Mouse (Mus musculus): Measurements from ENCODE around the gene Adamts17. TPM values are rescaled to one million over a fixed set of nuclear protein-coding genes. Genes with fewer than 3 reads are reported as not detected.

The Adamts17 gene
- total RNA-seq, 2 experiments from 2014 or later = 9.8 to 15.0 TPM

DNA sequence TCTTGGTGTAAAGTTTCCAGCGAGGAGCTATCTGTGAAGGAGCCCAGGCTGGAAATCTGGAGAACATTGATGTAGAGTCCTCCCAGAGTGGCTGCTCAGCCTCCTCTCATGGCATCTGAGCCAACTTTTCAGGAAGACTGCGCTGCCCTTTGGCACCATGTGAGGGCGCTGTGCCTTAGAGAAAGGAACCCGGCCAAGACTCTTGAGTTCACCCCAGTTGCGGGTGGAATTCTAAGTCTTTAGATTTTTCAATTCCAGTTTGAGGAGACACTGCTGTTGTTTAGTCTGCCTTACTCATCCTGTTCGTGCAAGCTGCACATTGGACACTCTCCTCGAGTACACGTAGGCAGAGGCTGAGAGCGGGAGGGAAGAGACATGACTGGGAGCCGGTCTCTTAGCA is 2.5 kb downstream of the Adamts17 start:
- peak; percentile 88 to 92 for DNase-seq (ENCODE audit: low spot score in 2 of 2)

- DNase-seq (ENCODE audit: low spot score in 2 of 2) = no peak
Observed at GRCm38 (mm10) chr7:66843846-66844245, 4.3 kb downstream of the Adamts17 start.

DNA sequence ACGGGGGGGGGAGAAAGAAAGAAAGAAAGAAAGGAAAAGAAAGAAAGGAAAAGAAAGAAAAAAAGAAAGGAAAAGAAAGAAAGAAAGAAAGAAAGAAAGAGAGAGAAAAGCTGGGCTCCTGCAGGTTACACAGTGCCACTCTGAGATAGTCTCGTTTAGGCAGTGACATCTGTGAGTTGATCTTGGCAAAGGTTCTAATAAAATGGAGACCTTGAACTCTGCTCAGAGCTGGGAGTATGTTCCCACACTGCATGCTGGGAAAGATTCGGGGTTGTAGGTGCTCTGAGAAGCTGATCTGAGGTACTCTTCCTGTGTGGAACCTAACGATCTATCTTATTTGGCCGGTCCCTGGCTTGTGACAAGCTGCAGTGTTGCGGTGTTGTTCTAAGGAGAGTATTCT is 7.0 kb downstream of the Adamts17 start:
- no peak for DNase-seq (ENCODE audit: low spot score in 2 of 2)

GRCm38 (mm10) chr7:66847299-66847698 is 7.8 kb downstream of the Adamts17 start:
- no peak for DNase-seq (ENCODE audit: low spot score in 2 of 2)

DNA sequence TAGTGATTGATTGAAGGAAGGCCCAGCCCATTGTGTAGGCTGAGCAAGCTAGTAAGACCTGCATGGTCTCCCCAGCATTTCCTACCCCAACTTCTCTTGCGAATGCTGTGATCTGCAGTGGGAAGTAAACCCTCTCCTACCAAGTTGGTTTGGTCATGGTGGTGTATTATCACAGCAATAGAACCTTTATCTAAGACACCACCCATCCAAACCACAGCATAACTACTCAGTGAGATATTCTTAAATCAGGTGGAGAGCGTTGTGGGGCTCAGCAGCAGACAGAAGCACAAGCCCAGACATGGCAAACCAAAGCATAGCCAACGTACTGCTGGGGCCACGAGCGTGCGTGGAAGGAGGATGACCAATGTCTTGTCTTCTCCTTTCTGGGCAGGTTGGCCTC is 9.8 kb downstream of the Adamts17 start:
- DNase-seq (ENCODE audit: low spot score in 2 of 2) = no peak

- no peak for DNase-seq (ENCODE audit: low spot score in 2 of 2)
Observed at GRCm38 (mm10) chr7:66852164-66852563, 12.6 kb downstream of the Adamts17 start.

GRCm38 (mm10) chr7:66857610-66858009 is 18.1 kb downstream of the Adamts17 start:
- no peak for DNase-seq (ENCODE audit: low spot score in 2 of 2)

- no peak for DNase-seq (ENCODE audit: low spot score in 2 of 2)
Observed at GRCm38 (mm10) chr7:66858247-66859075, 18.9 kb downstream of the Adamts17 start.

DNA sequence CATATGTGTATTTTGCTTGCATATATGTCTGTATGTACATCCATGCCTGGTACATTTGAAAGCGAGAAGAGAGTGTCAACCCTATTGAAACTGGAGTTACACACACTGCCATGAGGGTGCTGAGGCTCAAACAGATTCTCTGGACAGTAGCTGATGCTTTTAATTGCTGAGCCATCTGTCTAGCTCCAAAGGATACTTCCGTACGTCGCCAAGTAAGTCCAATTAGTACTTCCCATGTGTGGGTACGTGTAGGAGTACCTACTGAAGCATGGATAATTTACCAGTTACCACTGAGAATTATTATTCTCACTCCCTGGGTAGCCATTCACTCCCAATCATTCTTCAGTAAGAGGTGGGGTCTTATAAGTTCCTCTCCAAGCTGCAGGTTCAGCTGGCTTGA is 19.7 kb downstream of the Adamts17 start:
- DNase-seq (ENCODE audit: low spot score in 2 of 2) = no peak

GRCm38 (mm10) chr7:66866944-66867718 is 27.6 kb downstream of the Adamts17 start:
- DNase-seq (ENCODE audit: low spot score in 2 of 2) = peak; percentile 32 to 64

DNA sequence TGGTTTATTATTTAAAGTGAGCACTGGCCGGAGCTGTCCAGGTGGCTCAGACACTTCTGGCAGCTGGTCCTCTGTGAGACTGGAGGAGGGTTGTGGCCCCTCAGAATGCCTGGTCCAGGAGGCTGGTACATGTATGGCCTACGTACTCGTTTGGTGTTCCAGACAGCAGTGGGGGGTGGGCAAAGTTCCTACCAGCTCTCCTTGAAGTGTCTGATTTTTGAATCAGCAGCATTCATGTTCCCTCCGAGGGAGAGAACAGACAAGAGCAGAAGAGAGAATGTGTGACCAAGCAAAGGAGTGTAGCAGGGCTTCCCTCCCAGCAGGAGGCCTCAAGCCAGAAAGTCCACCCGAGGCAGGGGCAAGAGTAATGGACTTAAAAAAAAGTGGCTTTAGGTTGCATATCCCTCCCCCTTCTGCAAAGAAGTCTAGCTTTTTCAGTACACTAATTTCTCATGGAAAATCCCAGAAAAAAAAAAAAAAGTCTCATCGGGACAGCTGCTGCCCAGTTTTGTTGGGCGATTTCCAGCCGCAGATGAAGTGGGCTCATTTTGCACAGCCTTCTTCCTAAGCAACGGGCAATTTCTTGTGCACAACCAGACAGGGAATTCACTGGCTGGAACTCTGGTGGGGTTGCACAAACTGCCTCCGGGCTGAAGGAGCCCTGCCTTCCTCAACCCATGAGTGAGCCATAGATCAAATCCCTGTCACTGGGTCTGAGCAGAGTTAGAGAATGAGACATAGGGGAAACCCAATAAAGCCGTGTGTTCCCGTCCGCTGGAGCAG is 28.4 kb downstream of the Adamts17 start:
- peak; percentile 63 to 70 for DNase-seq (ENCODE audit: low spot score in 2 of 2)

GRCm38 (mm10) chr7:66871520-66871919 is 32.0 kb downstream of the Adamts17 start:
- DNase-seq (ENCODE audit: low spot score in 2 of 2) = no peak

DNA sequence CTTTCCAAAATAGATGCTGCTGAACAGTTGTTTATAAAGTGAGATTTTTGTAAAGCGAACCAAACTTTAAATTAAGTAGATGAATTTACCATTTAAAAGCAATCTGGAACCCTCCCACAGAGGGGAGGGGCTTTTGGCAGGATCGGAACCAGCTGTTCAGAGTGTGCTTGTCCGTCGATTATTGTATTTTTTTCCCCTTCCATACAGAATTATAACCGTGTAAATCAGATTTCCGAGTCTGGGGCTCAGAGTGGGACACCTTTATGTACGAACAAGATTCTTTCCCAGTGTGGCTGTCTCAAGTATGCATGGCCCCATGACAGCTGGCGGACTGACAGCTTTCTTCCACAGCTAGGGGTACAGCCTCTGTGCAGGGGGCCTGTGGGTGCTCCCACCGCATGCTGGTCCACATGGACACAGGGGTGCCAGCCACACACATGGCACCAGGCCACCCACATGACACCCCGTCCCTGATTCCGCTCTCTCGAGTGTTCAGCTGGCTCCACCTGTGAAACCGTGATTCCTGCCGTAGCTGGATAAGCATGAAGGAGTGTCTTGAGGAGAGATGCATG is 32.5 kb downstream of the Adamts17 start:
- no peak for DNase-seq (ENCODE audit: low spot score in 2 of 2)

GRCm38 (mm10) chr7:66873235-66873634 is 33.7 kb downstream of the Adamts17 start:
- no peak for DNase-seq (ENCODE audit: low spot score in 2 of 2)

DNA sequence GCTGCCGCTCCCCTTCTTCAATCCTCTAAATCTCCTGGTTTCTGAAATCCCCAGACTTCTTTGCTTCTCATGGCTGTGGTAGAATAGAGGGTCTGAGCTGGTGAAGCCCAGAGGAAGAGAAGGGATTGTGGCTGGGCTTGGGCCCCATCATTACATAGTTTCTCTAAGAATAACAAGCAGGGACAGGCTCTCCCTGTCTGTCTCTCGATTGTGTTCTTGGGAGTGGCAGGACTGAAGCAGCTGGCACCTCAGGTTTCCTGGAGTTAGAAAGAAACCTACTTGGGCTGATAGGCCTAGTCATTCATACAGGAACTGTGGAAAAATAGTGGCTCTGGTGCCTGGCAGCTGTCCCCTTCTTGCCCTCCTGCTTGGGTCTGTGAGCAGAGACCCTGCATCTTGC is 51.9 kb downstream of the Adamts17 start:
- DNase-seq (ENCODE audit: low spot score in 2 of 2) = no peak

- DNase-seq (ENCODE audit: low spot score in 2 of 2) = no peak
Observed at GRCm38 (mm10) chr7:66892096-66892495, 52.6 kb downstream of the Adamts17 start.

GRCm38 (mm10) chr7:66902376-66902775 is 62.8 kb downstream of the Adamts17 start:
- DNase-seq (ENCODE audit: low spot score in 2 of 2) = no peak

GRCm38 (mm10) chr7:66903014-66903413 is 63.5 kb downstream of the Adamts17 start:
- DNase-seq (ENCODE audit: low spot score in 2 of 2) = no peak

- DNase-seq (ENCODE audit: low spot score in 2 of 2) = no peak
Observed at GRCm38 (mm10) chr7:66905941-66906340, 66.4 kb downstream of the Adamts17 start.

- DNase-seq (ENCODE audit: low spot score in 2 of 2) = no peak
Observed at GRCm38 (mm10) chr7:66912866-66913265, 73.3 kb downstream of the Adamts17 start.

GRCm38 (mm10) chr7:66923595-66923994 is 84.1 kb downstream of the Adamts17 start:
- DNase-seq (ENCODE audit: low spot score in 2 of 2) = no peak
